Mouse (Mus musculus) Muller cell, postnatal 12 days (primary cell): ENCODE data around the gene Syna.
A peak's percentile ranks its signal among the peaks of the same experiment; 100 is the strongest.

Experiments used
- DNase-seq: peaks from one replicate; pipeline ENCODE4 v3.0.0-alpha.2; 2015; ENCODE audit errors: inconsistent ontology term

The Syna gene

DNA sequence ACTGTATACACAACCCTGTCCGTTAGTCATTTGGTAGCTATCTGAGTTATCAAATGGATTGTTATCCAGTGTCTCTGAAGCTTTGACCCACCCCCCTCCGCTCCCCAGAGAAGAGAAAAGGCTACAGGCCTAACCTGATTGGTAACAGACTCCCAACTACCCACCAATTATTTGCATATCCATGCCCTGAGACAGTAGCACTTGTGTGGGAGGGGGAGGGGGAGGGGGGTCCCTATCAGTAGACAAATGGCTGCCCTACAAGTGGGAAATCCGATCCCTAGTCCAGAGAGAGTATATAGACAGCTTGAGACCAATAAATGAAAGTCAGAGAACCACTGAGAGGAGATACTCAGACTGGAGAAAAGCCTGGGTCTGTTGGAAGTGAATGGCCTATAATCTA lies 8.1 kb upstream of the Syna start:
- DNase-seq, result no peak

DNA sequence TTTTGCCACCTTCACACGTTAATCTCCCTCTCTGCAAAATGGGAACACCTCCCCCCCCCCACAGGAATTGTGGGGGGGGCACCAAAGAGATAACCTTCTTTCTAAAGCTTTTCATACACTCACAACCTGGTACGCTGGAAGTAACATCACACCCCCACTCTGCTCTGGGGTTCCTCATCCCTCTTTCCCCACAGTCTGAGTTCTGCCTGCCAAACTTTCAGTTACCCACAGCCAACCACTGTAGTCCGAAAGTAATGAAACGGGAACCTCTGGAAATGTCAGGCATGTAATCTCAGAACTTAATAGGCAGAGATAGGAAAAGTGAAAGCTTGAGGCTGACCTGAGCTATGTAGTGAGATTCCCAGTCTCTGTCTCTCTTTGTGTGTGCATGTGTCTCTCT lies 7.5 kb upstream of the Syna start:
- no peak for DNase-seq

- DNase-seq, result no peak
Observed at GRCm38 (mm10) chr5:134565696-134566095, 5.7 kb upstream of the Syna start.

GRCm38 (mm10) chr5:134564272-134564671 lies 4.3 kb upstream of the Syna start:
- no peak for DNase-seq

DNA sequence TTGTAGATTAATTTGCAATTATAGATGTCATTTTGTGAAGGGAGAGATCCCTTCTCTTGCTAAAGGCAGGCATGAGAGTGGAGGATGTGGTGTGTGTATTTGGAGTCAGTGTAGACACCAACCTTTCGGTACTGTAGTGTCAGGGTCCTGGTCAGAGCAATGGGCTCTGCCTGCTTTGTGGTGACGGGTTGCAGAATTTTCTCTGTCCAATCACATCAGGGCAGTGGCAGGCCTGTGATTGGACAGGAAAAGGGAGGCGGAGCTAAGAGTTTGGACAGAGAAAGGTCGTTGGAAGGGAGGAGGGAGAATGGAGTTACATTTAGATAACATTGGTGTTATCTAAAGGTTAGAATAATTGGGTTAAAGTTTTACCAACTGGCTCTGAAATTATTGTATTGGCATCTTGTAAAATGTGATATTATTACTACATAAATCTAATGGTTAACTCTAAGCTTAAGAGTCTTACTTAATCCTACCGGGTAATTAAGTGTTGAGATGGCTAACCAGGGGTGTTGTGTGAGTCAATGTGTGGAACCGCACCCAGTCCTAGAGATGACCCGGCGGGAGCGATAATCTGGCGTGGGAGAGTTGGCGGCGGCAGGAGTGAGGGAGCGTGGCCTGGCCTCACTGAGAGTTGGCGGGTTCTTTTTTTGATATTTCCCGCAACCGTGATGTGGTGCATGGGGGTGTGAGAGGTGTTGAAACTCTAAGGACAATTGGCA lies 640 bp upstream of the Syna start:
- no peak for DNase-seq

DNA sequence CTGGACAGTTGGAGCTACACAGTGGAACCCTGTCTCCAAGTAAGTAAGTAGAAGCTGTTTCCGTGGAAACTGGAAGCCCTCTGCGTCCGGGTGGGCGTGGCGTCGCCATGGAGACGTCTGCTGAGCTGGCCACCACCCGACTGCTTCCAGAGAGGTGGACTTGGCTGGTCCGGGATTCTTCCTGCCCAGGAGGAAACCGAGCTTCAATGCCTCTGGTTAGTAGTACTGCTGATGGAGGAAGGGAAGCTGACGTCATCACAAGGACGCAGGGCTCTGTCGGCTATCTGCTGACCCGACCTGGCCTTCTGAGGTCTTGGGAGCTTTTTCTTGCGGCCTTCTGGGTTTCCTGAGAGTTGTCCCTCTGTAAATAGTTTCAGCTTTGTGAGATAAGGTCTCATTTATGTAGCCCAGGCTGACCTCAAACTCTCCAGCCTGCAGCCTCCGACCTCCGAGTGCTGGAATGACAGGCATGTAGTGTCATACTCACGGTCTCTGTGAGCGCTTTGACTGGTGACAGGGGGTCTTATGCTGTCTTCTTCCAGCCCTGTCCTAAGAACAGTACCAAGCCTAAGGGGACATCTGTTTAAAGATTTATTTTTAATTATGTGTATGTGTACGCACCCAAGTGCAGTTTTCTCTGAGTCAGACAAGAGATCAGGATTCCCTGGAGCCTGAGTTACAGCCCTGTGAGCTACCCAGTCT lies 4.4 kb downstream of the Syna start:
- DNase-seq, result peak; percentile 59

DNA sequence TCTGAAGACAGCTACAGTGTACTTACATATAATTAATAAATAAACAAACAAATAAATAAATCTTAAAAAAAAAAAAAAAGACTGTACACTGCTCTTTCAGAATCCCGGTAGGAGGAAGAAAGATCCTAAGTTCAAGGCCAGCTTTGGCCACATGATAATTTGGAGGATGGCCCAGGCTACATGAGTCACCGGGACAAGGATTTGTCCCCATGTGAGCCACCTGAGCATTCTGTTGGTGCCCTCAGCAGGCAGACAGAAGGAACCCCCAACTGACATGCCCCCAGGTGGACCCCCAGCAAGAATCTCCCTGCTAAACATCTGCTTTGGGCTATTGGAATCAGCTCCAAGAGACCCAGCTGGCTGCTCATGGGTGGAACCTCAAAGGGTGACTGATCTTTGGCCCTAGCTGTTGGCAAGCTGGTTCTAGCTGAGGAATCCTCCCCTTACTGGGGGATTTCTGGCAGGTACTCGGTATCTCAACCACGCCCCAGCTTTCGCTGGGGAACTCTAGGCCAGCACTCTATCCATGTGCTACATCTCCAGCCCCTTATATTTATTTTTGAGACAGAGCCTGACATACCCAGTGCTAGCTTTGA lies 5.9 kb downstream of the Syna start:
- DNase-seq, result no peak

GRCm38 (mm10) chr5:134552110-134552972 lies 7.6 kb downstream of the Syna start, which contains the start of gene Clip2:
Clip2 (minus strand) TSS chr5:134552434.
- peak; percentile 99 for DNase-seq

GRCm38 (mm10) chr5:134551233-134552109 lies 8.5 kb downstream of the Syna start:
- peak; percentile 61 for DNase-seq

- DNase-seq, result no peak
Observed at GRCm38 (mm10) chr5:134550836-134551232, 9.1 kb downstream of the Syna start.

- DNase-seq, result no peak
Observed at GRCm38 (mm10) chr5:134549640-134550168, 10.3 kb downstream of the Syna start.

DNA sequence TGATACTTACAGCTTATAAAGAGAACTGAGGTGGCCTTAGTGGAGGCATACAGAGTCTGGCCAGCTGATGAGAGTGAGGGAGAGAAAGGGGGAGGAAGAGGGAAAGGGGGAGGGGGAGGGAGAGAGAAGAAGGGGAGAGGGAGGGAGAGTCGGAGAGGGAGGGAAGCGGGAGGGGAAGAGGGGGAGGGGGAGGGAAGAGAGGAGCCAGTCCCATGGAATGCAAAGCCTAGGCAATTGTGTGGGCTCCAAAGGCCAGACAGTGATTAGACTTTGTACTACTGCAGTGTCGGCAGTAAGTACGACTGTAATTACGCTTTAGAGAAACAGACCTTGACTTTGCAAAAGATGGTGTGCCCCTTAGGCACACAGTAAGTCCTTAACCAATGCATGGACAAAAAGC lies 11.7 kb downstream of the Syna start:
- DNase-seq, result no peak

- DNase-seq, result no peak
Observed at GRCm38 (mm10) chr5:134546790-134547189, 13.2 kb downstream of the Syna start.

- no peak for DNase-seq
Observed at GRCm38 (mm10) chr5:134545242-134545629, 14.7 kb downstream of the Syna start.

GRCm38 (mm10) chr5:134544516-134545241 lies 15.3 kb downstream of the Syna start:
- peak; percentile 65 for DNase-seq

GRCm38 (mm10) chr5:134541640-134542039 lies 18.3 kb downstream of the Syna start:
- no peak for DNase-seq

DNA sequence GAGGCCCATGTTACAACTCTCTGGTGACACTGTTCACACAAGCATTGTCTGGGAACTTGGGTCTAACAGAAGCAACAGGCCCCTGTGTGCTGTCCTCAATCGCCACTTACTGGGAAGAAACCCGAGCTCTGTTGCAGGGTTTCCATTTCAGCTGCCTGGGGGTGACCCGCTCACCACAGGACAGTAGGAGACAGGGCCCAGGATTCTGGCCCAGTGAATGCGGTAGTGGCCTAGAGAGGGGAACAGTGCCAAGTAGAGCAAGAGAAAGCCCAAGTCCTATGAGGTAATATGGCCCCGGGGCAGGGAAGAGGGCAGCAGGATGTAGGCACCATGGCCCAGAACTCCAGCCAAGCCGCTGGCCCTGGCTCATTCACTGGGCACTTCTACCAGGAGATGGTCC lies 19.1 kb downstream of the Syna start:
- peak; percentile 95 for DNase-seq

DNA sequence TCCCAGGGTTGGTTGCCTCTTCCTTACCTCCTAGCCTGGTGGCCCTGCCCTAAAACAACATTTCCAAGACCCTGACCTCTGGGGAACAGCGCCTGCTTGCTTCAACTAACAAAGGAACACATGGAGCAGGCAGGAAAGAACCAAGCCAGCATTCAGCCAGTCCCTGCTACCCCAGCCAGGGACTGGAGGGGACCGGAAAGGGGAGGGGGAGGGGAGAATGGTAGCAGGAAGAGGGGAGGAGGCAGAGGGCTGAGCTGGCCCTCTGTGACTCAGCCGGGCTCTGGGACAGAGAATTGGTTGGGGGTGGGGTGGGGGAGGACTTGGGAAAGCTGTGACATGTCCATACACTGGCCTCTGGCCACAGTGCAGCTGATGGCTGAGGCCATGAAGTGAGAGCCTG lies 20.1 kb downstream of the Syna start:
- peak; percentile 96 for DNase-seq

GRCm38 (mm10) chr5:134536036-134536435 lies 23.9 kb downstream of the Syna start:
- DNase-seq, result no peak

GRCm38 (mm10) chr5:134532417-134532816 lies 27.6 kb downstream of the Syna start:
- DNase-seq, result no peak
